Mouse (Mus musculus): Measurements from ENCODE around the gene Impdh2.

Gene Impdh2

DNA sequence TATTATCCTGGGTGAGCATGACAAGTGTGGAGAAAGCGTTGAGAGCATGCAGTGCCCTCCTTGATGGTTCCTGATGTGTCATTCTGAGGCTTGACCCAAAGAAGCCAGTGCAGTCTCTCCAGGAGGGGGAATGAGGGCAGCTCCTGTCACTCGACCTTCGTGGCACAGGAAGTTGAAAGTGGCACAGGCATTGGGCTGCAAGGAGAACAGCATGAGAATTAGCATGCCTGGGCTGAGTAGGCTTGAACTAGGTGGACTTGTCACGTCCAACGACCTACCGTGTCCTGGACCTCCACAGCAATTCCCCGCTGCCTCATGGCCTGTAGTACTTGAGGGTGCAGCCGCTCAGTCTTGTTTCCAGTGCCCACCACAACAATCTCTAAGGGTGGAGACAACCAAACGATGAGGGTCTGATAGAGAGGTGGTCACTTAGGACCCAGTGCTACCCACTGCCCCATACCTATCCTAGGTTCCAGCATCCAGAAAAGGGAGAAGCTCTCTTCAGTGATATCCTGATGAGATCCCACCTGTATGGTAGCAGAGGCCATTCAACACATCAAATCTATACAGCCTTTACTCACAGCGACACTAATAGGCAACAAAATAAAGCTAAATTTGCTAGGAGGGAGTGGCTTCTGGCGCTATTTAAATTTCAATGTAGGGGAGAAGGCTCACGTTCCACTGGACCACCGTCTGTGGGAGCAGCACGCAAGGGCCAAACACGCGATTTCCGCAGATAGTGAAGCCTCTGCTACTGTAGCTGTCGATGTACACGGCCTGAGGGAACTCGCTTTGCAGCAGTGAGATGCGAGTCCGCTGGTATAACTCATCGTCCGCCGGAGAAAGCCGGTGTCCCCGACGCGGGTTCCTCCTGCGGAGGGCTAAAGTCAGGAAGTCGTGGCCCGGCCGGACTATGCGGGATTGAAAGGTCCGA is 6.1 kb downstream of the Impdh2 start:
- peaks cover 6% of the 10 kb centered on the region; the same call in 1 of the 2 replicates for H3K36me3 ChIP-seq (ENCODE audit: control insufficient read depth, insufficient read depth, low read length, poor library complexity, severe bottlenecking)
- H3K27me3 ChIP-seq (ENCODE audit: control insufficient read depth, insufficient read depth, low read length, poor library complexity, severe bottlenecking): no peaks in the 10 kb centered on the region
- no peak for DNase-seq (ENCODE audit: low read depth, low spot score)

DNA sequence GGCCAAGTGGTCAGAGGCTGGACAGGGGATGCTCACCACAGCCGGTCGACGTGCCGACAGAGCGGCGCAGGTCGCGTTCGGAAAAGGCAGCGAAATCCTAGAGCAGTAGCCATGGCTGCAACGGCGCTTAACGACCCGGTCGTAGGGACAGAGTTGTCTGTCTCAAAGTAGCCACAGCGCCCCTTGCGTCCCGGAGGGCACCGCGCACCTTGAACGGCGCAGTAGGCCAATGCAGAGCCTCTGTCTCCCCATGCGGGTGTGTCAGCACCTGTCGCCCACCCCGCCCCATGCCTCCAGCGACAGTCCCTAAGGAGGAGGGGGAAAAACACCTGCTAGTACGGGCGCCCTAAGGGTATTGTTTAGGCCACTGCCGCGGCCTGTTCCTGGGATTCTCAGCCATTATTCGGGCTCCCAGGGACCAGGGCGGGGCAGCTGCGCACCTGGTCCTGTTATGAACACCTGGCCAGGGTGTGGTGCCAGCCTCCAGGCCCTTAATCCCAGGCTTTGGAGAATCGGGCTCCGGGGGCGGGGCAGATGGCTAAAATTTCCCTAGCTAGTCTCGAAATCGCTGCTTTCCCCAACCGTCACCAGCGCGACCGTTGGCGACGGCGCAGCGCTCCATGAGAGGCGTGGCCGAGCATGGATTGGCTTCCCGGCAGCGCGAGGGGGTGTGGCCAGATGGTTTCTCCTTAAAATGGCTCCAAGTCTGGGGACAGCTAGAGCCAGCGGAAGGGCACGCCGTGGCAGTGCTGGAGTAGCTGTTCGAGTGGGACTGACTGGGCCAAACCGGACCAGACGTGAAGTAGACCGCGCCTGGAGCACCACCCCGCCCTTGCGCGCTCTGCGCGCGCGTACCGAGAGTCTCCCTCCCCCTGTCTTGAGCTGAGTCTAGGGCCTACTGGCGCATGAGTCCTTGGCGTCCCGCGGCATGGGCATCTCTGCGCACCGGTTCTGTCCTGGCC is 7.0 kb downstream of the Impdh2 start, which contains the start of gene Ndufaf3:
Ndufaf3 (minus strand) TSS at position 620 of the 962 bp plus-strand sequence.
- DNase-seq (ENCODE audit: low read depth, low spot score): peak; percentile 96
- peaks cover 6% of the 10 kb centered on the region for H3K36me3 ChIP-seq (ENCODE audit: control insufficient read depth, insufficient read depth, low read length, poor library complexity, severe bottlenecking)
- no peaks in the 10 kb centered on the region for H3K27me3 ChIP-seq (ENCODE audit: control insufficient read depth, insufficient read depth, low read length, poor library complexity, severe bottlenecking)

DNA sequence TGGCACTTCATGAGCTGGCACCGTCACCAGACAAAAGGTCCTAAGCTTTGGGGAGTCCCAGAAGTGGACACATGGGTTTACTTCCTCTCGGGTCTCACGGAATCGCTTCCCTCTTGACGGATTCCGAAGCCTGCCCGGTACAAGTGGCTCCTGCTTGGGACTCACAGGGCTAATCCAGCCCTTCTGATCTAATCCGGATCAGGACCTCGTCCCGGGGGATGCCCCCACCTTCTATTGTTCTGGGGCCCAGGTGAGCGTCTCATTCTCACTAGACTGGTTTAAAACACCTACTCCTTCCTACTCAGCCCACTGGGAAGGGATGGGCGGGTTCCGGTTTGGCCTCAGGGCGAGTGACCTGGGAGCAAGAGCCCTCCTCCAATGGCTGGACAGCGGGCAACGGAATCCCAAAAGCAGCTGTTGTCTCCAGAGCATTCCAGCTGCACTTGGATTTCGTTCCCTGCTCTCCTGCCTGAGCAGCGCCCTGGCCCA is 7.9 kb downstream of the Impdh2 start:
- peaks cover 9% of the 10 kb centered on the region for H3K36me3 ChIP-seq (ENCODE audit: control insufficient read depth, insufficient read depth, low read length, poor library complexity, severe bottlenecking)
- peak; percentile 37 for DNase-seq (ENCODE audit: low read depth, low spot score)
- H3K27me3 ChIP-seq (ENCODE audit: control insufficient read depth, insufficient read depth, low read length, poor library complexity, severe bottlenecking): no peaks in the 10 kb centered on the region

DNA sequence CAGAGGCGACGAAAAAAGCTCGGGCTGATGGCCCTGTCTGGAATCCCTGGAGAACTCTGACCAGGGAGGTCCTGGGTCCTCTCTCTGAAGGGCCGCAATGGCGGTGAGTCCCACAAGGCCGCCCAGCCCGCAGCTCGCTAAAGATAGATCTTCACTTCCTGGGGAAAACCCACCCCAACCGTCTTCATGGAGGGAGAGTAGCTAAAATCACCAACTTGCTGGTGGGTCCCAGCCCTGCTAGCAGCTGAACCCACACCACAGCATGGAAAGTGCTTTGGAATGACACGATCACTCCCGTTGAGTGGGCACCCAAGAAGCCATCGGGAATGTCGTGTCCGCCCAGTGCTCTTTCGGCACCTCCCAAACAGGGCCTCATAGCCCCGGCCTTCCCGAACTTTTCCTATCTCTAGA is 8.4 kb downstream of the Impdh2 start:
- Histone ChIP-seq H3K36me3 (ENCODE audit: control insufficient read depth, insufficient read depth, low read length, poor library complexity, severe bottlenecking) (peaks cover 9% of the 10 kb centered on the region), H3K27me3 (ENCODE audit: control insufficient read depth, insufficient read depth, low read length, poor library complexity, severe bottlenecking) (no peaks in the 10 kb centered on the region)
- peak; percentile 31 for DNase-seq (ENCODE audit: low read depth, low spot score)

DNA sequence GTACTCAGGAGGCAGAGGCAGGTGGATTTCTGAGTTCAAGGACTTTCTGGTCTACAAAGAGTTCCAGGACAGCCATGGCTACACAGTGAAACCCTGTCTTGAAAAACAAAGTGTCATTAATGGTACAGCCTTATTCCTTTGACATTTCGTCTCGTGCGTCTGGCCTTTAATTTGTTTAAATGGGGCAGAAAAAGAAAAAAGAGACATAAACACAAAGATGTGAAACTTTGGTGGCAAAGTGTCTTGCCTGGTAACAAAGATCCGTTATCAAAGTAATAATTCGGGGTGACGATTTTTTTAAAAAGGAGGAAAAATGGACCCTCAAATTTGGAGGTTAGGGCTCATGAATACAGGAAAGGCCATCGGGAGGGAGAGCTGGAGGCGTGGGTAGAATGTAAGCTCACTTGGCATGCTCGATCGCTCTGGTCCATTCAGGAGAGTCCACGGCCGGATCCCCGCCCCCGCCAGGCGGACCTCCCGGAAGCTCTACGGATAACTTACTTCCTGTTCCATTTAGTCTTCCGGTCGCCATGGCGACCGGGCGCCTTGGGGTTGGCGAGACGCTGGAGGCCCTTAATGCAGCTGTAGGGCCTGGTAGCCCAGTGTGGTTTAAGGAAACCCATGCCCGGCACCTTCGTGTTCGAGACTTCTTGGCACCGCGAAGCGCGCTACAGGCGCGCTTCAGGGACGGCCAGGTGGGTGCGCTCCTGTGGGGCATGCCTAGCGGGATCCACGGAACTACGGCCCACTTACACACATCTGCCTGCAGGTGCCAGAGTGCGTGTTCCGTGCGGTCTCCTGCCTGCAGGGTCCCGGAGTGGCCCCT is 9.5 kb downstream of the Impdh2 start, which contains the start of gene Dalrd3:
Dalrd3 (plus strand) TSS at position 506 of the 826 bp plus-strand sequence.
- peaks cover 7% of the 10 kb centered on the region for H3K36me3 ChIP-seq (ENCODE audit: control insufficient read depth, insufficient read depth, low read length, poor library complexity, severe bottlenecking)
- DNase-seq (ENCODE audit: low read depth, low spot score): peak; percentile 92
- H3K27me3 ChIP-seq (ENCODE audit: control insufficient read depth, insufficient read depth, low read length, poor library complexity, severe bottlenecking): no peaks in the 10 kb centered on the region

DNA sequence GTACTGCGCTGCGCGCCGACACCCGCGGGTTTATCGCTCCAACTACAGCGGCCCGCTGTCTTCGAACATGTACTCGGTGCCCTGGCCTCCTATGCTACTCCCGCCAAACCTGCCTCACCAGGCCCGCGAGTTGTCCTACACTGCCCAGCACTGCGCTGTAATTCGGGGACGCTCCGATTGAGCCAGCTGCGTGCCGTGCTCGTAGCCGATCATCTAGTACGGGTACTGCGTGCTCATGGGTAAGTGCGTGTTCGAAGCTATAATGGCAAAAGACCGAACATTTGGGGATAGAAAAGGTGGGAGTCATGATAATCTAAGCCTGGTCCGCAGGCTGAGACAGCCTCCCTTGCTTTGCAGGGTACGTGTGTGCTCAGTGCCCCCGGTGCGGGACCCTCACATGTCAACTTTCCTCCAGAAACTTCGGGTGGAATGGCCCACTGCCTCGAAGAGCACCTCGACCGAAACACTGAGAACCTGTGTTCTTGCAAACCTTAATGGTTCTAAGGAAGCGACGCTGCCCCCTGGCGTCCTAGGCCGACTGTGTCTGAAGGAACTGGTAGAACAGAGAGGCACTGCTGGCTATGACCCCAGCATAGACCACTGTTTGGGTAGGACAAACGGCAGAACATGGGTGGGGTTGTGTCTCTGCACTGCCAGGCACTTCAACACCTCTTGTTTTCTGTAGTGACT is 10.3 kb downstream of the Impdh2 start:
- DNase-seq (ENCODE audit: low read depth, low spot score): peak; percentile 89
- Histone ChIP-seq H3K27me3 (ENCODE audit: control insufficient read depth, insufficient read depth, low read length, poor library complexity, severe bottlenecking) (no peaks in the 10 kb centered on the region), H3K36me3 (ENCODE audit: control insufficient read depth, insufficient read depth, low read length, poor library complexity, severe bottlenecking) (peaks cover 7% of the 10 kb centered on the region)

DNA sequence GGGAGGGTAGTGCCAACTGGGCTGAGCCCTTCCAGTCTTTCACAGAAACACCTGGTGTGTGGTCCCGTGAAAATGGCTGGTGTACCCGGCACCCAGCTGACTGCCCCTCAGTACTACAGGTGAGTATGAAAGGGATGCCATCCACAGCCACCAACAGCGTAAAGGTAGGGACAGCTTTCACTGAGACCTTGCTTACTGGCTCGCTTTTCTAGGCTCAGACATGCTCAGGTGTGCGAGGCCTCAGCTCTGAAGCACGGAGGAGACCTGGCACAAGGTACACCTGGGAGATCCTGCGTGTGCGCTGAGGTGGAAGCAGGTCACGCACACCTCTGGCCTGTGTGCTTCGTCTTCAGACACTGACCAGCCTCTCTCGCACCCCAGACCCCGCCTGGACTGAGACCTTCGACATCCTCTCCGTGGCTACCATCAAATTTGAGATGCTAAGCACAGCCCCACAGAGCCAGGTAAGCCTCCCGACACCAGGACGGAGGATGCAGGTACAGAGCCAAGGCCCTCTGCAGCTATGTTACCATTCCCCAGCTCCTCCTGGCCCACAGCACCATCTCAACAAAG is 11.4 kb downstream of the Impdh2 start:
- Histone ChIP-seq H3K36me3 (ENCODE audit: control insufficient read depth, insufficient read depth, low read length, poor library complexity, severe bottlenecking) (peaks cover 7% of the 10 kb centered on the region), H3K27me3 (ENCODE audit: control insufficient read depth, insufficient read depth, low read length, poor library complexity, severe bottlenecking) (no peaks in the 10 kb centered on the region)
- no peak for DNase-seq (ENCODE audit: low read depth, low spot score)

DNA sequence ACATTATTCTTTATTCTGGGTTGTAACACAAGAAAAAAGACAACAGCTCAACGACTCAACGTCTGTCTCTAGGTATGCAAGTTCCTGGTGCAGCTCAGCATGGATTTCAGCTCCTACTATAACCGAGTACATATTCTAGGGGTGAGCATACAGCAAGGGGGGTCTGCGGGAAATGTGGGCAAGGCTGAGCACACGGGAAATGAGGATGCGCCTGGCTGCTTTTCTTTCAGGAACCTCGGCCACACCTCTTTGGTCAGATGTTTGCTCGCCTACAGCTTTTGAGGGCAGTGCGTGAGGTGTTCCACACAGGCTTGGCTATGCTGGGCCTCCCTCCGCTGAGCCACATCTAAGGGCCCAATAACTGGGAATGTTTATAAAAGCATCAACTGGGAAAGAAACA is 12.2 kb downstream of the Impdh2 start:
- peaks cover 7% of the 10 kb centered on the region for H3K36me3 ChIP-seq (ENCODE audit: control insufficient read depth, insufficient read depth, low read length, poor library complexity, severe bottlenecking)
- DNase-seq (ENCODE audit: low read depth, low spot score): no peak
- H3K27me3 ChIP-seq (ENCODE audit: control insufficient read depth, insufficient read depth, low read length, poor library complexity, severe bottlenecking): no peaks in the 10 kb centered on the region

DNA sequence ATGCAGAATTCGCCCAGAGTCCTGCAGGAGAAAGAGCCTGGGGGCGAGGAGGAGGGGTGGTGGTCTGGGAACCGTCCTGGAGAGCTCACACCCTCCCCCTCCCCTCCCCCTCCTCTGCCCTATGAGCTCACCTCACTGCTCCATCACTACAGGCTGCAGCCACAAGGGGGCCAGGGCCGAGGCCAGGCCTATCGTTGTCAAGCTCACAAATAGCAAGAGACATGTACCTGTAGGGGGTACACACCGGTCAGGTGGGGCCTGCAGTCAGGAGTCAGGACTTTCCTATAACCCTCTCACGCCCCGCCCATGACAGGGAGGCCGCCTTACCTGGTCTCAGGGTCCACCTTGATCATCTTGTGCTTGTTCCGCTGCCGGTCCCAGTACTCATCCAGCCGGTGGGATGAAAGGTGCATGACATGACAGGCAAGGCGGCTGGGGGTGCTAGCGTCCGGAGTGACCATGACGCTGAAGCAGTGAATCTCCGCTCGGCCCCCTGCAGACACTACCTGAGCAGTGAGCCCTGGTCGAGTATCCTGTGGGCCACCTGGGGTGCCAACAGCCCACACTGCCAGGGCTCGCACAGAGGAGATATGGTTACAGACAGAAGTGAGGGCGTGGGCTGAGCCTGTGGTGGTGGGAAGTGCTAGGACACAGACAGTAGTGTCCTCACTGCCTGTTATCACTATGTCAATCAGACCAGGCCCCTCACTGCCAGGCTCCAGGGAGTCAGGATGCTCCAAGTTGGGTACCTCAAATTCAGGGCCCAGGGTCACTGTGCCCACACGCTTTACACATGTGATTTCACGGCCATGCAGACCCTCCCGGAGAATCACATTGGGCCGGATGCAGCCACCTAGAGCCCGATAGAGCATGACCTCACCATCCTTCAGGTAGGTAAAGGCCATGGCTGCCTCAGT is 13.9 kb downstream of the Impdh2 start:
- peaks cover 7% of the 10 kb centered on the region for H3K36me3 ChIP-seq (ENCODE audit: control insufficient read depth, insufficient read depth, low read length, poor library complexity, severe bottlenecking)
- no peaks in the 10 kb centered on the region for H3K27me3 ChIP-seq (ENCODE audit: control insufficient read depth, insufficient read depth, low read length, poor library complexity, severe bottlenecking)
- peak; percentile 76 for DNase-seq (ENCODE audit: low read depth, low spot score)

DNA sequence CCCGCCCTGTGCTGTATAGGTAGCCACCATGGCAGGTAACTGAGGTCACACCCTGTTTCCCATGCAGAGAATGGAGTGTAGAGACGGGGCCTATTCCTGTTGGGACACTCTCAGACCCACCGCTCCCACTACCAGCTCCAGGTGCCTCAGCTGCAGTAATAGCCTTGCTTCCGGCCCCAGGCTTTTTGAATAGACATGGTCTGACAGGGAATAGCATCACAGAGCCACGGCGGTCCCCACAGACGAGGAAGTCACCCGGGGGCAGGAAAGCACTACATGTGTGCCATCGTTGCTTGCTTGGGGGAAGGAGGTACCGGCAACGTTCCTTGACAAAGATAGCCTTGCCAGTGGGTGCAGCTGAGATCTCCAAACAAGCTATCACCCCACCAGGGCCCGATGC is 14.8 kb downstream of the Impdh2 start:
- Histone ChIP-seq H3K27me3 (ENCODE audit: control insufficient read depth, insufficient read depth, low read length, poor library complexity, severe bottlenecking) (no peaks in the 10 kb centered on the region), H3K36me3 (ENCODE audit: control insufficient read depth, insufficient read depth, low read length, poor library complexity, severe bottlenecking) (peaks cover 7% of the 10 kb centered on the region)
- DNase-seq (ENCODE audit: low read depth, low spot score): no peak

DNA sequence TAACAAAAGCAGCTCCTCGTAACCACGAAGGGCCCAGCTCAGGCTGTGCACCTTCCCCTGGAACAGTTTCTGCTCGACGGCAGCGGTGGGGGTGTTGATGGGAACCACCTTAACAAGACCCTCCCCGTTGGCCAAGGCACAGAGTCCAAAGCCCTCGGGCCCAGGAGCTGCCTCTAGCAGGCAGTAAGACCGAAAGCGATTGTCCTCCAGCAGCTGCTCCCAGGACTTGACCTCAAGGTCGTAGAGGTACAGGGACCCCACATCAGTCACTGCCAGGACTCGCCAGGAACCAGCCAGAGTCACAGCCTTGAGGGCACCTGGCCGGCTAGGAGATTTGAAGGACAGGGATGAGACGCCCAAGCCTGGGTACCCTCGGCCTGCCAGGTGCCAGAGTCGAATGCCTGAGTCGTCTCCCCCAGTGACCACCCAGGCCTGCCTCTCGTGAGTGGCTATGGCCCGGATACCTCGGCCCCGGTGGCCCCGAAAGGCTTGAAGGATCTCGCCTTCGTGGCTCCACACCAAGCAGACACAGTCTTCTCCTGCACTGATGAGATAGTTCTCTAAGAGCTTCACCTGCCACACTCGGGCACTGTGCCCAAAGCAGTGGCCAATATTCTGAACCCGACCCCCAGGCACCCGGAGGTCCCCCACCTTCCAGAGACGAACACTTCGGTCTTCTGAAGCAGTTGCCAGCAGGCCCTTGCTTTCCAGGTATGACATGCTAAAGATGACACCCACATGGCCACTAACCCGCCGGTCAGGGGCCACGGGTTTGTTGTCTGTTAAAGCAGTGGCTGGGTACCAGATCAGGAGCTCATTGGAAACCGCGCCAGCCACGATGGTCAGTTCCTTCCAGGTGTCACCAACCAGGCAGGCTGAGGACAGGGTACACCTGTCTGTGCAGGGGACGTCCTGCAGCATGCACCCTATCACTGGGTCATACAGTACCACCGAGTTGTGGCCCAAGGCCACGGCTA is 15.5 kb downstream of the Impdh2 start:
- Histone ChIP-seq H3K27me3 (ENCODE audit: control insufficient read depth, insufficient read depth, low read length, poor library complexity, severe bottlenecking) (no peaks in the 10 kb centered on the region), H3K36me3 (ENCODE audit: control insufficient read depth, insufficient read depth, low read length, poor library complexity, severe bottlenecking) (peaks cover 7% of the 10 kb centered on the region)
- no peak for DNase-seq (ENCODE audit: low read depth, low spot score)

DNA sequence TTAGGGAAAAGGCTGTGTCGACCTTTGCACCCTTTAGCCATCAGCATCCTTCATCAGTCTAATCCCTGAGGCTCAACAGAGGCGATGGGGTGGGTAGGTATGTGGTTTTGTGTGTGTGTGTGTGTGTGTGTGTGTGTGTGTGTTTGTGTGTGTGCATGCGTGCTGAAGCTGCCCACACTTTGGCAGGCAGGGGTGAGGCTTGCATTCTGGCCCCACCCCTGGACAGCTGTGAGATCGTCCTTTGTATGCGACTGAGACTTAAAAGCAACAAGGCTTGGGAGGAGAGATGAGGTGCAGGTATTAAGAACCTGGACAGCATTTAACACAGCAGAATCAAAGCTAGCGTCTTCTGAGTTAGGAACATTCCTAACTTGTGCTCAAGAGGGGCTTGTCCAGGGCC is 16.9 kb downstream of the Impdh2 start:
- no peak for DNase-seq (ENCODE audit: low read depth, low spot score)
- H3K27me3 ChIP-seq (ENCODE audit: control insufficient read depth, insufficient read depth, low read length, poor library complexity, severe bottlenecking): no peaks in the 10 kb centered on the region
- peaks cover 7% of the 10 kb centered on the region for H3K36me3 ChIP-seq (ENCODE audit: control insufficient read depth, insufficient read depth, low read length, poor library complexity, severe bottlenecking)

Measured in splenic B cell, adult 2 months (primary cell).